Mouse (Mus musculus): Measurements from ENCODE around the gene Mars. TPM values are rescaled to one million over a fixed set of nuclear protein-coding genes. Genes with fewer than 3 reads are reported as not detected.

Gene Mars
- polyA plus RNA-seq, 1 experiment = 65.8 TPM

GRCm38 (mm10) chr10:127330212-127330611 lies 18.6 kb upstream of the Mars start:
- Histone ChIP-seq H3K4me1 (replicated peaks; ENCODE audit: control insufficient read depth, insufficient read depth, low read length) (peaks cover 15% of the 10 kb centered on the region), H3K36me3 (ENCODE audit: control insufficient read depth, insufficient read depth, low read length) (peaks cover 17% of the 10 kb centered on the region), H3K4me3 (ENCODE audit: control insufficient read depth, insufficient read depth, low read length) (no peak overlapping the region), H3K27ac (ENCODE audit: control insufficient read depth, insufficient read depth, low read length) (no peak overlapping the region), H3K27me3 (ENCODE audit: control insufficient read depth, insufficient read depth, low read length) (no peaks in the 10 kb centered on the region)
- TF ChIP-seq POLR2A (IDR thresholded peaks at IDR 0.05; ENCODE audit: control insufficient read depth, extremely low read depth, insufficient read depth, low read length, poor library complexity) = no peak
- no peak for TF ChIP-seq CTCF (IDR thresholded peaks at IDR 0.05; ENCODE audit: borderline replicate concordance, control insufficient read depth, extremely low read depth, insufficient read depth, low read length, poor library complexity)
- 95% methylated on average over 7 of the region's 7 CpGs for WGBS
- no peak for DNase-seq

GRCm38 (mm10) chr10:127327461-127328145 lies 16.0 kb upstream of the Mars start:
- TF ChIP-seq POLR2A (IDR thresholded peaks at IDR 0.05; ENCODE audit: control insufficient read depth, extremely low read depth, insufficient read depth, low read length, poor library complexity) = no peak
- TF ChIP-seq CTCF (IDR thresholded peaks at IDR 0.05; ENCODE audit: borderline replicate concordance, control insufficient read depth, extremely low read depth, insufficient read depth, low read length, poor library complexity) = no peak
- peaks cover 17% of the 10 kb centered on the region for H3K36me3 ChIP-seq (ENCODE audit: control insufficient read depth, insufficient read depth, low read length)
- H3K4me1 ChIP-seq (replicated peaks; ENCODE audit: control insufficient read depth, insufficient read depth, low read length) = peaks cover 36% of the 10 kb centered on the region
- WGBS = 87% methylated on average over 18 of the region's 18 CpGs
- DNase-seq = no peak
- H3K4me3 ChIP-seq (ENCODE audit: control insufficient read depth, insufficient read depth, low read length) = no peak overlapping the region
- H3K27ac ChIP-seq (ENCODE audit: control insufficient read depth, insufficient read depth, low read length) = no peak overlapping the region
- no peaks in the 10 kb centered on the region for H3K27me3 ChIP-seq (ENCODE audit: control insufficient read depth, insufficient read depth, low read length)

DNA sequence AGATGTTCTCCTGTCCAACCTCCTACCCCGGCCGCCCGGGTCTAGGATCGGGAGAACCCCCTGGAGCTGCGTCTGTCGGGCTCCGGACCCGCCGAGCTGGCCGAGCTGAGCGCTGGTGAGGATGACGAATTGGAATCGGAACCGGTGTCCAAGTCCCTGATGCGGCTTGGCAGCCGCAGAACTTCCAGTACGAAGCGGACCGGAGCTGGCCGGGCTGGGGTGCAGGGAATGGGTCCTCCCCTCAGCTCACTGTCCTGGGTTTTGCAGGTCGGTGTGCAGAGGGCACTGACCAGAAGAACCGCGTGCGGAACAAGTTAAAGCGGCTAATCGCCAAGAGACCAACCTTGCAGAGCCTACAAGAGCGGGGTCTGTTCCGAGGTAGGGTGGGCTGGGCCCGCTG lies 15.2 kb upstream of the Mars start:
- peak overlapping the region; percentile 44; the same call in 1 of the 2 replicates for H3K4me3 ChIP-seq (ENCODE audit: control insufficient read depth, insufficient read depth, low read length)
- WGBS = 92% methylated on average over 29 of the region's 29 CpGs
- DNase-seq = no peak

DNA sequence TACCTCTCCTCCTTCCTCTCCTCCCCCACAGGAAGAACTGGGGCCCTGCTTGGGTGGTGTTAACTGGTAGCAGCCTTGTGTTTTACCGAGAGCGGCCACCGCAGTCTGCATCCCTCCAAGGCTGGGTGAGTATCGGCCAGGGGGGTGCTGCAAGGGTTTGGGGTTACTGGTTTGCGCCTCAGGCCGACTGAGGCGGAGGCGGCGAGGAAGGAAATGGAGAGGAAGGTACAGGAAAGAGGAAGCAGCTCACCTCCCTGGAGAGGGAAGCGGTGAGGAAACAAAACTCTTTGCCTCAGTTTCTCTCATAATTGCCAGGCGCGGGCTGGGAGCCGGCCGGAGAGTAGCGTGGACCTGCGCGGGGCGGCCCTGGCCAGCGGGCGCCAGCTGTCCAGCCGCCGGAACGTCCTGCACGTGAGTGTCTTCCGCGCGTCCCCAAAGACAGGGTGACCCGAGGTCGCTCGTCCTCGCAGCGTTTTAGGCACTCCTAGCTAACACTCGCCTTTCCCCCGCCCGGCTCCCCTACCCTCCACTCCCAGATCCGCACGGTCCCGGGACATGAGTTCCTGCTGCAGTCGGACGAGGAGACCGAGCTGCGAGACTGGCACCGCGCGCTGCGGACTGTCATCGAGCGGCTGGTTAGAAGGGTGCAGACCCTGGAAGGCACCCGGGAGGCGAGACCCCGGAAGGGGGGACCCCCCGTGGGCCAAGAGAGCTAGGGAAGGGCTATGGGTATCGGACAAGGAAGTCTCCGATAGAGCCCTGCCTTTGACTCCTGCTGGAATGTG lies 14.6 kb upstream of the Mars start:
- DNase-seq = peak; percentile 57
- Histone ChIP-seq H3K36me3 (ENCODE audit: control insufficient read depth, insufficient read depth, low read length) (peaks cover 17% of the 10 kb centered on the region), H3K4me3 (ENCODE audit: control insufficient read depth, insufficient read depth, low read length) (peak overlapping the region; percentile 44), H3K27ac (ENCODE audit: control insufficient read depth, insufficient read depth, low read length) (peak overlapping the region; percentile 92), H3K27me3 (ENCODE audit: control insufficient read depth, insufficient read depth, low read length) (no peaks in the 10 kb centered on the region), H3K4me1 (replicated peaks; ENCODE audit: control insufficient read depth, insufficient read depth, low read length) (peaks cover 50% of the 10 kb centered on the region)
- TF ChIP-seq POLR2A (IDR thresholded peaks at IDR 0.05; ENCODE audit: control insufficient read depth, extremely low read depth, insufficient read depth, low read length, poor library complexity) = no peak
- TF ChIP-seq CTCF (IDR thresholded peaks at IDR 0.05; ENCODE audit: borderline replicate concordance, control insufficient read depth, extremely low read depth, insufficient read depth, low read length, poor library complexity) = no peak
- WGBS = 58% methylated on average over 54 of the region's 54 CpGs

More for the DNA sequence above, 15.2 kb upstream of the Mars start:
- no peak for TF ChIP-seq CTCF (IDR thresholded peaks at IDR 0.05; ENCODE audit: borderline replicate concordance, control insufficient read depth, extremely low read depth, insufficient read depth, low read length, poor library complexity)
- no peaks in the 10 kb centered on the region for H3K27me3 ChIP-seq (ENCODE audit: control insufficient read depth, insufficient read depth, low read length)
- H3K4me1 ChIP-seq (replicated peaks; ENCODE audit: control insufficient read depth, insufficient read depth, low read length) = peaks cover 44% of the 10 kb centered on the region
- H3K36me3 ChIP-seq (ENCODE audit: control insufficient read depth, insufficient read depth, low read length) = peaks cover 17% of the 10 kb centered on the region
- no peak overlapping the region for H3K27ac ChIP-seq (ENCODE audit: control insufficient read depth, insufficient read depth, low read length)

GRCm38 (mm10) chr10:127325454-127326016 lies 13.9 kb upstream of the Mars start:
- H3K4me1 ChIP-seq (replicated peaks; ENCODE audit: control insufficient read depth, insufficient read depth, low read length) = peaks cover 57% of the 10 kb centered on the region
- TF ChIP-seq CTCF (IDR thresholded peaks at IDR 0.05; ENCODE audit: borderline replicate concordance, control insufficient read depth, extremely low read depth, insufficient read depth, low read length, poor library complexity) (no peak), POLR2A (IDR thresholded peaks at IDR 0.05; ENCODE audit: control insufficient read depth, extremely low read depth, insufficient read depth, low read length, poor library complexity) (no peak)
- H3K27ac ChIP-seq (ENCODE audit: control insufficient read depth, insufficient read depth, low read length) = peak overlapping the region; percentile 92
- 6% methylated on average over 14 of the region's 14 CpGs for WGBS
- peaks cover 17% of the 10 kb centered on the region for H3K36me3 ChIP-seq (ENCODE audit: control insufficient read depth, insufficient read depth, low read length)
- no peaks in the 10 kb centered on the region for H3K27me3 ChIP-seq (ENCODE audit: control insufficient read depth, insufficient read depth, low read length)
- peak overlapping the region; percentile 44 for H3K4me3 ChIP-seq (ENCODE audit: control insufficient read depth, insufficient read depth, low read length)
- DNase-seq = peak; percentile 77

GRCm38 (mm10) chr10:127324495-127324894 lies 12.9 kb upstream of the Mars start:
- Histone ChIP-seq H3K27ac (ENCODE audit: control insufficient read depth, insufficient read depth, low read length) (peak overlapping the region; percentile 46; the same call in 1 of the 2 replicates), H3K4me1 (replicated peaks; ENCODE audit: control insufficient read depth, insufficient read depth, low read length) (peaks cover 60% of the 10 kb centered on the region), H3K4me3 (ENCODE audit: control insufficient read depth, insufficient read depth, low read length) (no peak overlapping the region), H3K36me3 (ENCODE audit: control insufficient read depth, insufficient read depth, low read length) (peaks cover 15% of the 10 kb centered on the region), H3K27me3 (ENCODE audit: control insufficient read depth, insufficient read depth, low read length) (no peaks in the 10 kb centered on the region)
- peak; percentile 89 for DNase-seq
- TF ChIP-seq POLR2A (IDR thresholded peaks at IDR 0.05; ENCODE audit: control insufficient read depth, extremely low read depth, insufficient read depth, low read length, poor library complexity) = no peak
- 2% methylated on average over 7 of the region's 7 CpGs for WGBS

Measured in thymus, adult 2 months (tissue).